Mouse (Mus musculus) embryonic facial prominence, embryonic 11.5 days (tissue): Measurements from ENCODE around the gene Urah. TPM values are rescaled to one million over a fixed set of nuclear protein-coding genes. Genes with fewer than 3 reads are reported as not detected.
A peak's percentile ranks its signal among the peaks of the same experiment; 100 is the strongest.

ENCODE experiments used
- ATAC-seq: fragments of 200-750 bp; cut with Nextera tagmentation; replicated peaks from 2 replicates; pipeline ENCODE4 v1.8.0; 2017; ENCODE audit warnings: low read depth; ENCODE audit not compliant: insufficient number of reproducible peaks, low FRiP score, low TSS enrichment
- DNase-seq: peaks from one replicate; pipeline ENCODE4 v3.0.0-alpha.2; 2015; ENCODE audit warnings: low spot score
- H3K27ac ChIP-seq: fragments of 300-500 bp; sonication (generic); replicated peaks from 2 replicates; pipeline ENCODE4 v1.5.1; 2014; ENCODE audit warnings: mild to moderate bottlenecking, low read depth, low read length, control low read depth
- H3K27me3 ChIP-seq: fragments of 300-500 bp; sonication (generic); 2 replicates; pipeline ENCODE4 v1.6.1; 2014; ENCODE audit warnings: mild to moderate bottlenecking, low read length, moderate library complexity, mixed read lengths; ENCODE audit not compliant: control insufficient read depth, insufficient read depth
- H3K36me3 ChIP-seq: fragments of 300-500 bp; sonication (generic); replicated peaks from 2 replicates; pipeline ENCODE4 v1.6.1; 2014; ENCODE audit warnings: low read depth, mild to moderate bottlenecking, low read length, moderate library complexity, mixed read lengths; ENCODE audit not compliant: control insufficient read depth, insufficient read depth
- H3K4me1 ChIP-seq: fragments of 300-500 bp; sonication (generic); 2 replicates; pipeline ENCODE4 v1.6.1; 2014; ENCODE audit warnings: low read length, mixed read lengths; ENCODE audit not compliant: control insufficient read depth, insufficient read depth
- H3K4me2 ChIP-seq: fragments of 300-500 bp; sonication (generic); 2 replicates; pipeline ENCODE4 v1.6.1; 2014; ENCODE audit warnings: low read depth, mild to moderate bottlenecking, control low read depth, low read length, moderate library complexity
- H3K4me3 ChIP-seq: fragments of 300-500 bp; sonication (generic); 2 replicates; pipeline ENCODE4 v1.5.1; 2014; ENCODE audit warnings: low read depth, low read length, control low read depth
- H3K9ac ChIP-seq: fragments of 300-500 bp; sonication (generic); replicated peaks from 2 replicates; pipeline ENCODE4 v1.6.1; 2014; ENCODE audit warnings: mild to moderate bottlenecking, control low read depth, low read length
- H3K9me3 ChIP-seq: fragments of 300-500 bp; sonication (generic); replicated peaks from 2 replicates; pipeline ENCODE4 v1.6.1; 2016; ENCODE audit warnings: mild to moderate bottlenecking, low read length, inconsistent platforms, mixed read lengths; ENCODE audit not compliant: control insufficient read depth
- WGBS: fragments of 180-500 bp; shearing (Covaris S2); extraction: QIAGEN DNeasy Blood & Tissue Kit; methylation state at CpG from one replicate; pipeline ENCODE4 v1.1.7; 2014; 5-methylcytosine and 5-hydroxymethylcytosine counted together
- polyA plus RNA-seq: library from polyadenylated mRNA; unstranded; fragments of >200 nt; fragmentation: Nextera tagmentation; extraction: Ambion mirVana; gene quantifications from 2 replicates; pipeline ENCODE4 v1.2.1, GENCODE M21; 2014

Urah gene
- 1.1 and 1.3 TPM in 2 replicates for polyA plus RNA-seq

- Histone ChIP-seq H3K4me1 (no peaks in the 10 kb centered on the region), H3K9ac (no peak within 1 kb of the TSS), H3K27ac (no peak within 1 kb of the TSS), H3K4me2 (no peak within 1 kb of the TSS), H3K4me3 (no peak within 1 kb of the TSS), H3K36me3 (no peaks in the 10 kb centered on the region), H3K9me3 (no peaks in the 10 kb centered on the region), H3K27me3 (no peaks in the 10 kb centered on the region)
- DNase-seq (peak; percentile 8), ATAC-seq (no peak; the same call in 1 of the 2 replicates)
- WGBS, result 40% methylated on average over 20 of the region's 20 CpGs
These were observed at the start of gene Urah for GRCm38 (mm10) chr7:140834968-140835757. TSS of gene Urah (plus strand) at chr7:140835018.

DNA sequence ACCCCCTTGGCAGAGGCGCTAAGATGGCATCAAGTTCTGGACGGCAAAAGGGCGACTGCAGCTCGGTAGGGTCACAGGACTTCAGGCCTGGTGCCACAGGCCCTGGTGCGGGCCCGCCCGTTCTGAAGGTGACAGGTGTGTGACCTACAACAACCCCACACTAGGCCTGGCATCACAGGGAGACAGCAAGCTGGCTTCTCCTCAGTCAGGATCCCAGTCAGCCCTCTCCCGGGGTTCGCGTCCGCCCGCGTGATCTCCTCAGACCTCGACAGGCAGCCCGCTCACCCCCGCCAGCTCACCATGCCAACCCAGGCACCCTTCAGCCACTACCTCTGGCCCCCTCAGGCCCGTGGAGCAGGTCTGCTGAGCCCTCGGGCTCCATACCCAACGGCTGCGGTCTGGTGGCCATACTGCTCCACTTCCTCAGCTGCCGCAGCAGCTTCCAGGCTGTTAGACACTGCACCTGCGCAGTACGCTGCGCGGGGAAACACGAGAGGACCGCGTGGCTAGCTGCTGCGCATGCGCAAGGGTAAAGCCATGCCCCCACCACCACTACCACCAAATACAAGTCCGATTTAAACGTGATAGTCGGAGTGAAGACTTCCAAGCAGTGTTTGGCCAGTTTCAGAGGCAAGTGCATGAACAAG is 47.3 kb upstream of the Urah start, which contains the start of gene Syce1:
Syce1 (minus strand) TSS at position 447 of the 647 bp plus-strand sequence.
- Histone ChIP-seq H3K27ac (no peak within 1 kb of the TSS), H3K27me3 (no peaks in the 10 kb centered on the region), H3K4me3 (no peak within 1 kb of the TSS), H3K9me3 (no peaks in the 10 kb centered on the region), H3K4me2 (no peak within 1 kb of the TSS), H3K9ac (no peak within 1 kb of the TSS), H3K4me1 (no peaks in the 10 kb centered on the region), H3K36me3 (no peaks in the 10 kb centered on the region)
- DNase-seq (no peak), ATAC-seq (no peak)
- WGBS, result 82% methylated on average over 32 of the region's 33 CpGs

GRCm38 (mm10) chr7:140788053-140788435 is 46.8 kb upstream of the Urah start:
- no peak for DNase-seq
- H3K9me3 ChIP-seq, result no peaks in the 10 kb centered on the region
- H3K4me2 ChIP-seq, result no peak overlapping the region
- 89% methylated on average over 7 of the region's 7 CpGs for WGBS
- H3K36me3 ChIP-seq, result no peaks in the 10 kb centered on the region
- no peak overlapping the region for H3K4me3 ChIP-seq
- H3K27me3 ChIP-seq, result no peaks in the 10 kb centered on the region
- H3K4me1 ChIP-seq, result no peaks in the 10 kb centered on the region
- ATAC-seq, result no peak
- H3K27ac ChIP-seq, result no peak overlapping the region
- no peak overlapping the region for H3K9ac ChIP-seq

DNA sequence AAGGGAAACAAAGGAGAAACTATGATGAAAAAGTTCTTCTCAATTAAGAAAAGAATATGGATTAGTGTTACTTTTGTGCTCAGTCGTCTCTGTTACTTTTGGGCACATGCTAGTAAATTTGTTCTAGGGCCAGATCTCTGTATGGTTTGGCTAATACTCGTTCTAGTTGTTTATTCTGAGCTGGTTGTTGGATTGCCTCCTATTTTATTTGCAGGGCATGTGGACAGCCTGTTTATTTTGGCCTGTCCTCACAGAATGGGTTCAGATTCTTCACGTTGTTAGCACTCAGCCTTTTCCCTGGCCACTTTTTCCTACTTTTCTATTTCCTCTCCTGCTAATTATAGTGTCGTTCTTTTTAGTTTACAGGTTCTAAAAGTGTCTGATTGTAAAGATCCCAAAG is 41.3 kb upstream of the Urah start:
- Histone ChIP-seq H3K27ac (no peak overlapping the region), H3K36me3 (no peaks in the 10 kb centered on the region), H3K4me2 (no peak overlapping the region), H3K4me3 (no peak overlapping the region), H3K9me3 (no peaks in the 10 kb centered on the region), H3K9ac (no peak overlapping the region), H3K4me1 (no peaks in the 10 kb centered on the region), H3K27me3 (no peaks in the 10 kb centered on the region)
- ATAC-seq (no peak), DNase-seq (no peak)
- 76% methylated on average over 4 of the region's 4 CpGs for WGBS

- H3K4me1 ChIP-seq, result no peaks in the 10 kb centered on the region
- no peak overlapping the region for H3K4me2 ChIP-seq
- WGBS, result 79% methylated on average over 3 of the region's 3 CpGs
- H3K27ac ChIP-seq, result no peak overlapping the region
- H3K4me3 ChIP-seq, result no peak overlapping the region
- DNase-seq (no peak), ATAC-seq (no peak)
- no peaks in the 10 kb centered on the region for H3K27me3 ChIP-seq
- no peaks in the 10 kb centered on the region for H3K36me3 ChIP-seq
- no peaks in the 10 kb centered on the region for H3K9me3 ChIP-seq
- H3K9ac ChIP-seq, result no peak overlapping the region
These were observed 37.2 kb upstream of the Urah start for GRCm38 (mm10) chr7:140797619-140798018.

GRCm38 (mm10) chr7:140798212-140798611 is 36.6 kb upstream of the Urah start:
- Histone ChIP-seq H3K27me3 (no peaks in the 10 kb centered on the region), H3K4me2 (no peak overlapping the region)
- no peak for DNase-seq

GRCm38 (mm10) chr7:140802629-140803028 is 32.2 kb upstream of the Urah start:
- no peak overlapping the region for H3K4me3 ChIP-seq
- H3K27me3 ChIP-seq, result no peaks in the 10 kb centered on the region
- no peak overlapping the region for H3K9ac ChIP-seq
- no peaks in the 10 kb centered on the region for H3K4me1 ChIP-seq
- no peak overlapping the region for H3K4me2 ChIP-seq
- 75% methylated on average over 6 of the region's 6 CpGs for WGBS
- ATAC-seq, result no peak
- no peaks in the 10 kb centered on the region for H3K9me3 ChIP-seq
- H3K27ac ChIP-seq, result no peak overlapping the region
- no peaks in the 10 kb centered on the region for H3K36me3 ChIP-seq
- DNase-seq, result no peak

More at GRCm38 (mm10) chr7:140798212-140798611, 36.6 kb upstream of the Urah start:
- Histone ChIP-seq H3K27ac (no peak overlapping the region), H3K36me3 (no peaks in the 10 kb centered on the region), H3K9me3 (no peaks in the 10 kb centered on the region), H3K4me1 (no peaks in the 10 kb centered on the region), H3K4me3 (no peak overlapping the region), H3K9ac (no peak overlapping the region)
- ATAC-seq, result no peak
- WGBS, result 66% methylated on average over 2 of the region's 2 CpGs

GRCm38 (mm10) chr7:140805704-140806103 is 29.1 kb upstream of the Urah start:
- no peaks in the 10 kb centered on the region for H3K4me1 ChIP-seq
- H3K9me3 ChIP-seq, result no peaks in the 10 kb centered on the region
- ATAC-seq (0 out of 2 replicates have a peak, but pooled peaks have one; percentile 48), DNase-seq (peak; percentile 47)
- H3K9ac ChIP-seq, result no peak overlapping the region
- 8% methylated on average over 1 of the region's 1 CpGs for WGBS
- H3K27me3 ChIP-seq, result no peaks in the 10 kb centered on the region
- no peak overlapping the region for H3K27ac ChIP-seq
- no peak overlapping the region for H3K4me2 ChIP-seq
- H3K4me3 ChIP-seq, result no peak overlapping the region
- H3K36me3 ChIP-seq, result no peaks in the 10 kb centered on the region
